Mouse (Mus musculus): ENCODE data around the gene Rab13. TPM values are rescaled to one million over a fixed set of nuclear protein-coding genes. Genes with fewer than 3 reads are reported as not detected.

Gene Rab13
- 21.1 and 22.5 TPM in 2 replicates for polyA plus RNA-seq (2015; fragmentation: Nextera tagmentation; extraction: Ambion mirVana)

GRCm38 (mm10) chr3:90213377-90213866 is at the start of gene Rab13, which contains the start of gene Rps27:
Rab13 (plus strand) TSS chr3:90213695.
Rps27 (minus strand) TSS chr3:90213651.
- ATAC-seq (replicated peaks; ENCODE audit: extremely low read depth, insufficient read depth, low FRiP score) = peak; percentile 95
- Histone ChIP-seq H3K27me3 (ENCODE audit: control insufficient read depth, insufficient read depth, low read length) (no peaks in the 10 kb centered on the region), H3K36me3 (ENCODE audit: control insufficient read depth, insufficient read depth) (peaks cover 22% of the 10 kb centered on the region), H3K9me3 (replicated peaks; ENCODE audit: control insufficient read depth, low read length) (no peaks in the 10 kb centered on the region), H3K9ac (ENCODE audit: low read length) (peak within 1 kb of the TSS; percentile 87), H3K4me3 (ENCODE audit: low read length) (peak within 1 kb of the TSS; percentile 79), H3K27ac (ENCODE audit: low read length) (peak within 1 kb of the TSS; percentile 86), H3K4me2 (ENCODE audit: low read depth, low read length) (peak within 1 kb of the TSS; percentile 76), H3K4me1 (ENCODE audit: control insufficient read depth, insufficient read depth, low read length) (peaks cover 27% of the 10 kb centered on the region)
- WGBS = under 1% methylated on average over 42 of the region's 42 CpGs

GRCm38 (mm10) chr3:90179566-90179965 is 33.9 kb upstream of the Rab13 start:
- Histone ChIP-seq H3K9ac (ENCODE audit: low read length) (no peak overlapping the region), H3K4me2 (ENCODE audit: low read depth, low read length) (no peak overlapping the region), H3K36me3 (ENCODE audit: control insufficient read depth, insufficient read depth) (no peaks in the 10 kb centered on the region), H3K27me3 (ENCODE audit: control insufficient read depth, insufficient read depth, low read length) (no peaks in the 10 kb centered on the region), H3K9me3 (replicated peaks; ENCODE audit: control insufficient read depth, low read length) (no peaks in the 10 kb centered on the region), H3K27ac (ENCODE audit: low read length) (no peak overlapping the region), H3K4me3 (ENCODE audit: low read length) (no peak overlapping the region), H3K4me1 (ENCODE audit: control insufficient read depth, insufficient read depth, low read length) (no peaks in the 10 kb centered on the region)
- 62% methylated on average over 3 of the region's 3 CpGs for WGBS
- ATAC-seq (replicated peaks; ENCODE audit: extremely low read depth, insufficient read depth, low FRiP score) = no peak

- Histone ChIP-seq H3K4me3 (ENCODE audit: low read length) (no peak overlapping the region), H3K9me3 (replicated peaks; ENCODE audit: control insufficient read depth, low read length) (no peaks in the 10 kb centered on the region), H3K9ac (ENCODE audit: low read length) (no peak overlapping the region), H3K27ac (ENCODE audit: low read length) (no peak overlapping the region), H3K27me3 (ENCODE audit: control insufficient read depth, insufficient read depth, low read length) (no peaks in the 10 kb centered on the region), H3K36me3 (ENCODE audit: control insufficient read depth, insufficient read depth) (no peaks in the 10 kb centered on the region), H3K4me2 (ENCODE audit: low read depth, low read length) (no peak overlapping the region), H3K4me1 (ENCODE audit: control insufficient read depth, insufficient read depth, low read length) (no peaks in the 10 kb centered on the region)
- no peak for ATAC-seq (replicated peaks; ENCODE audit: extremely low read depth, insufficient read depth, low FRiP score)
- 64% methylated on average over 3 of the region's 3 CpGs for WGBS
These were observed 29.9 kb upstream of the Rab13 start for GRCm38 (mm10) chr3:90183581-90183980.

- Histone ChIP-seq H3K4me1 (ENCODE audit: control insufficient read depth, insufficient read depth, low read length) (no peaks in the 10 kb centered on the region), H3K9me3 (replicated peaks; ENCODE audit: control insufficient read depth, low read length) (no peaks in the 10 kb centered on the region), H3K36me3 (ENCODE audit: control insufficient read depth, insufficient read depth) (no peaks in the 10 kb centered on the region), H3K9ac (ENCODE audit: low read length) (no peak overlapping the region), H3K27me3 (ENCODE audit: control insufficient read depth, insufficient read depth, low read length) (no peaks in the 10 kb centered on the region), H3K27ac (ENCODE audit: low read length) (no peak overlapping the region), H3K4me3 (ENCODE audit: low read length) (no peak overlapping the region), H3K4me2 (ENCODE audit: low read depth, low read length) (no peak overlapping the region)
- ATAC-seq (replicated peaks; ENCODE audit: extremely low read depth, insufficient read depth, low FRiP score) = no peak
- WGBS = 71% methylated on average over 11 of the region's 11 CpGs
These were observed 22.5 kb upstream of the Rab13 start for GRCm38 (mm10) chr3:90190859-90191510.

GRCm38 (mm10) chr3:90194759-90195158 is 18.7 kb upstream of the Rab13 start:
- 72% methylated on average over 4 of the region's 4 CpGs for WGBS

GRCm38 (mm10) chr3:90195644-90196043 is 17.9 kb upstream of the Rab13 start:
- Histone ChIP-seq H3K9ac (ENCODE audit: low read length) (no peak overlapping the region), H3K9me3 (replicated peaks; ENCODE audit: control insufficient read depth, low read length) (no peaks in the 10 kb centered on the region), H3K36me3 (ENCODE audit: control insufficient read depth, insufficient read depth) (no peaks in the 10 kb centered on the region), H3K27me3 (ENCODE audit: control insufficient read depth, insufficient read depth, low read length) (no peaks in the 10 kb centered on the region), H3K4me3 (ENCODE audit: low read length) (no peak overlapping the region), H3K4me1 (ENCODE audit: control insufficient read depth, insufficient read depth, low read length) (no peaks in the 10 kb centered on the region), H3K27ac (ENCODE audit: low read length) (no peak overlapping the region), H3K4me2 (ENCODE audit: low read depth, low read length) (no peak overlapping the region)
- 46% methylated on average over 1 of the region's 1 CpGs for WGBS
- ATAC-seq (replicated peaks; ENCODE audit: extremely low read depth, insufficient read depth, low FRiP score) = no peak

More at GRCm38 (mm10) chr3:90194759-90195158, 18.7 kb upstream of the Rab13 start:
- no peaks in the 10 kb centered on the region for H3K27me3 ChIP-seq (ENCODE audit: control insufficient read depth, insufficient read depth, low read length)
- H3K27ac ChIP-seq (ENCODE audit: low read length) = no peak overlapping the region
- no peak overlapping the region for H3K9ac ChIP-seq (ENCODE audit: low read length)
- H3K4me1 ChIP-seq (ENCODE audit: control insufficient read depth, insufficient read depth, low read length) = no peaks in the 10 kb centered on the region
- no peaks in the 10 kb centered on the region for H3K9me3 ChIP-seq (replicated peaks; ENCODE audit: control insufficient read depth, low read length)
- no peak for ATAC-seq (replicated peaks; ENCODE audit: extremely low read depth, insufficient read depth, low FRiP score)
- no peak overlapping the region for H3K4me3 ChIP-seq (ENCODE audit: low read length)
- H3K4me2 ChIP-seq (ENCODE audit: low read depth, low read length) = no peak overlapping the region
- H3K36me3 ChIP-seq (ENCODE audit: control insufficient read depth, insufficient read depth) = no peaks in the 10 kb centered on the region

GRCm38 (mm10) chr3:90197548-90197947 is 15.9 kb upstream of the Rab13 start:
- H3K4me3 ChIP-seq (ENCODE audit: low read length) = no peak overlapping the region
- H3K9me3 ChIP-seq (replicated peaks; ENCODE audit: control insufficient read depth, low read length) = no peaks in the 10 kb centered on the region
- H3K9ac ChIP-seq (ENCODE audit: low read length) = no peak overlapping the region
- no peaks in the 10 kb centered on the region for H3K27me3 ChIP-seq (ENCODE audit: control insufficient read depth, insufficient read depth, low read length)
- H3K4me2 ChIP-seq (ENCODE audit: low read depth, low read length) = no peak overlapping the region
- H3K27ac ChIP-seq (ENCODE audit: low read length) = no peak overlapping the region
- ATAC-seq (replicated peaks; ENCODE audit: extremely low read depth, insufficient read depth, low FRiP score) = no peak
- no peaks in the 10 kb centered on the region for H3K4me1 ChIP-seq (ENCODE audit: control insufficient read depth, insufficient read depth, low read length)
- no peaks in the 10 kb centered on the region for H3K36me3 ChIP-seq (ENCODE audit: control insufficient read depth, insufficient read depth)
- WGBS = 55% methylated on average over 1 of the region's 1 CpGs

- Histone ChIP-seq H3K27me3 (ENCODE audit: control insufficient read depth, insufficient read depth, low read length) (no peaks in the 10 kb centered on the region), H3K4me3 (ENCODE audit: low read length) (no peak overlapping the region), H3K9me3 (replicated peaks; ENCODE audit: control insufficient read depth, low read length) (no peaks in the 10 kb centered on the region), H3K4me1 (ENCODE audit: control insufficient read depth, insufficient read depth, low read length) (peaks cover 6% of the 10 kb centered on the region; the same call in 1 of the 2 replicates), H3K27ac (ENCODE audit: low read length) (no peak overlapping the region), H3K36me3 (ENCODE audit: control insufficient read depth, insufficient read depth) (no peaks in the 10 kb centered on the region; the same call in 1 of the 2 replicates), H3K9ac (ENCODE audit: low read length) (no peak overlapping the region), H3K4me2 (ENCODE audit: low read depth, low read length) (no peak overlapping the region)
- 73% methylated on average over 1 of the region's 1 CpGs for WGBS
- ATAC-seq (replicated peaks; ENCODE audit: extremely low read depth, insufficient read depth, low FRiP score) = no peak
These were observed 10.6 kb upstream of the Rab13 start for GRCm38 (mm10) chr3:90202884-90203283.

GRCm38 (mm10) chr3:90203619-90204018 is 9.9 kb upstream of the Rab13 start:
- Histone ChIP-seq H3K4me2 (ENCODE audit: low read depth, low read length) (no peak overlapping the region), H3K9me3 (replicated peaks; ENCODE audit: control insufficient read depth, low read length) (no peaks in the 10 kb centered on the region), H3K27me3 (ENCODE audit: control insufficient read depth, insufficient read depth, low read length) (no peaks in the 10 kb centered on the region), H3K27ac (ENCODE audit: low read length) (peak overlapping the region; percentile 59), H3K4me3 (ENCODE audit: low read length) (no peak overlapping the region), H3K4me1 (ENCODE audit: control insufficient read depth, insufficient read depth, low read length) (peaks cover 8% of the 10 kb centered on the region; the same call in 1 of the 2 replicates), H3K9ac (ENCODE audit: low read length) (no peak overlapping the region), H3K36me3 (ENCODE audit: control insufficient read depth, insufficient read depth) (peaks cover 4% of the 10 kb centered on the region; the same call in 1 of the 2 replicates)
- 35% methylated on average over 5 of the region's 5 CpGs for WGBS
- peak; percentile 58 for ATAC-seq (replicated peaks; ENCODE audit: extremely low read depth, insufficient read depth, low FRiP score)

All from heart, embryonic 16.5 days (tissue).